ENCODE assay signal across 8 mouse cellular contexts in the genomic region with DNA sequence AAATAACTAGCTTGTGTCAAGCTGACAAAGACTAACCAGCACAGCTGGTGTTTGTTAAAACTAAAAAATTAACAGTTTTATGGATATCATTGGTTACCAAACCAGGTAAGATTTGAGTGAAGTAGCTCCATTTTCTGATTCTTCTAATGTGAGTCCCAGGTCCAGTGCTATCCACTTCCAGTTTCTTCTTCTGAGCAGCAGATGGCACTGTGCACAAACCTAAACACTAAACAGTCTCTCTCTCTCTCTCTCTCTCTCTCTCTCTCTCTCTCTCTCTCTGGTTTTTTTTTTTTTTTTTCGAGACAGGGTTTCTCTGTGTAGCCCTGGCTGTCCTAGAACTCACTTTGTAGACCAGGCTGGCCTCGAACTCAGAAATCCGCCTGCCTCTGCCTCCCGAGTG. TPM values are rescaled to one million over a fixed set of nuclear protein-coding genes. Genes with fewer than 3 reads are reported as not detected.
DNase-seq lines count a peak whose midpoint lies in the region; ATAC-seq and TF ChIP-seq lines count a peak whose summit lies in the region.
"Not testable (repeated sequence)": the region's sequence is repeated elsewhere in the genome, so short reads cannot be mapped to it uniquely, and the experiment has no call there.

No protein-coding gene starts in this region.

- not testable (repeated sequence) for H3K4me3 ChIP-seq in forebrain, embryonic 15.5 days; hindbrain, embryonic 14.5 days (replicated peaks; ENCODE audit: low read length); lung, postnatal 0 days (ENCODE audit: low read depth, low read length); neural tube, embryonic 13.5 days

- not testable (repeated sequence) for H3K4me1 ChIP-seq in forebrain, embryonic 15.5 days; hindbrain, embryonic 14.5 days (replicated peaks; ENCODE audit: control insufficient read depth, insufficient read depth, low read length); lung, postnatal 0 days (ENCODE audit: insufficient read depth, low read depth, low read length); neural tube, embryonic 13.5 days (replicated peaks)

- H3K9me3 ChIP-seq in forebrain, embryonic 15.5 days; hindbrain, embryonic 14.5 days (ENCODE audit: control insufficient read depth, low read length); lung, postnatal 0 days (ENCODE audit: low read length); neural tube, embryonic 13.5 days: not testable (repeated sequence)

- not testable (repeated sequence) for TF ChIP-seq POLR2A in brain, embryonic 14.5 days (IDR thresholded peaks at IDR 0.05; ENCODE audit: borderline replicate concordance, extremely low read depth, insufficient read depth, insufficient read length, poor library complexity, severe bottlenecking)

- H3K9ac ChIP-seq in forebrain, embryonic 15.5 days (replicated peaks); hindbrain, embryonic 14.5 days; lung, postnatal 0 days (replicated peaks; ENCODE audit: low read depth); neural tube, embryonic 13.5 days: not testable (repeated sequence)

- H3K27me3 ChIP-seq in forebrain, embryonic 15.5 days; hindbrain, embryonic 14.5 days (ENCODE audit: control insufficient read depth, insufficient read depth, low read length); lung, postnatal 0 days (replicated peaks; ENCODE audit: insufficient read depth, low read length); neural tube, embryonic 13.5 days: not testable (repeated sequence)

- not testable (repeated sequence) for H3K36me3 ChIP-seq in forebrain, embryonic 15.5 days; hindbrain, embryonic 14.5 days (replicated peaks; ENCODE audit: control insufficient read depth, insufficient read depth); lung, postnatal 0 days (ENCODE audit: insufficient read depth, low read length); neural tube, embryonic 13.5 days

- DNase-seq in ES-CJ7 (ENCODE audit: low read depth, low spot score) = peak; percentile 59
- DNase-seq in brain, embryonic 14.5 days (ENCODE audit: low read depth) = peak; percentile 82
- peak; percentile 77 for DNase-seq in hindbrain, embryonic 14.5 days (ENCODE audit: low spot score)
- peak; percentile 18 to 37 for DNase-seq in kidney, postnatal 25 days
- DNase-seq in lung, postnatal 0 days (ENCODE audit: low spot score) = peak; percentile 61
- peak; percentile 8 for DNase-seq in thymus, postnatal 4 days

- peak; percentile 79 for ATAC-seq in forebrain, embryonic 15.5 days (replicated peaks)
- peak; percentile 73 for ATAC-seq in hindbrain, embryonic 14.5 days (ENCODE audit: low FRiP score)
- not testable (repeated sequence) for ATAC-seq in lung, postnatal 0 days
- ATAC-seq in neural tube, embryonic 13.5 days (ENCODE audit: low read depth) = peak; percentile 69; the same call in 1 of the 2 replicates

- TF ChIP-seq EP300 in lung, postnatal 0 days (IDR thresholded peaks at IDR 0.05) = not testable (repeated sequence)

- H3K4me2 ChIP-seq in forebrain, embryonic 15.5 days (replicated peaks); hindbrain, embryonic 14.5 days (replicated peaks); lung, postnatal 0 days (replicated peaks; ENCODE audit: low read depth, low read length); neural tube, embryonic 13.5 days: not testable (repeated sequence)

- WGBS in forebrain, embryonic 15.5 days = 69% methylated on average over 4 of the region's 4 CpGs
- 100% methylated on average over 3 of the region's 4 CpGs for WGBS in hindbrain, embryonic 14.5 days
- WGBS in lung, postnatal 0 days = 100% methylated on average over 1 of the region's 4 CpGs
- 87% methylated on average over 3 of the region's 4 CpGs for WGBS in neural tube, embryonic 13.5 days

- not testable (repeated sequence) for H3K27ac ChIP-seq in forebrain, embryonic 15.5 days (replicated peaks); hindbrain, embryonic 14.5 days; lung, postnatal 0 days (ENCODE audit: low read length); neural tube, embryonic 13.5 days (replicated peaks)

- peak; percentile 62; the same call in 1 of the 2 replicates for TF ChIP-seq CTCF in brain, embryonic 14.5 days (IDR thresholded peaks at IDR 0.05; ENCODE audit: borderline replicate concordance, extremely low read depth, insufficient read depth, insufficient read length)
- TF ChIP-seq CTCF in lung, postnatal 0 days (IDR thresholded peaks at IDR 0.05) = peak; percentile 69

RNA-seq across cellular contexts. Expression of gene Optn, which starts 26.5 kb away (rescaled TPM):
- 1.5 and 5.7 TPM in 2 replicates for polyA plus RNA-seq in brain, embryonic 14.5 days (2012; rRNA removed)
- polyA plus RNA-seq in forebrain, embryonic 15.5 days (2015; fragmentation: Nextera tagmentation; extraction: Ambion mirVana) = 5.7 and 6.6 TPM in 2 replicates
- 18.0 and 20.7 TPM in 2 replicates for polyA plus RNA-seq in hindbrain, embryonic 14.5 days (2014; fragmentation: Nextera tagmentation; extraction: Ambion mirVana)
- 19.5 and 23.0 TPM in 2 replicates for polyA plus RNA-seq in lung, postnatal 0 days (2015; fragmentation: Nextera tagmentation; extraction: Ambion mirVana)
- polyA plus RNA-seq in neural tube, embryonic 13.5 days (2015; fragmentation: Nextera tagmentation; extraction: Ambion mirVana) = 7.7 and 11.4 TPM in 2 replicates

RNA-seq across cellular contexts. Expression of gene Ccdc3, which starts 47.2 kb away (rescaled TPM):
- polyA plus RNA-seq in brain, embryonic 14.5 days (2012; rRNA removed) = 4.4 and 10.2 TPM in 2 replicates
- 3.4 and 3.8 TPM in 2 replicates for polyA plus RNA-seq in forebrain, embryonic 15.5 days (2015; fragmentation: Nextera tagmentation; extraction: Ambion mirVana)
- 13.9 and 16.6 TPM in 2 replicates for polyA plus RNA-seq in hindbrain, embryonic 14.5 days (2014; fragmentation: Nextera tagmentation; extraction: Ambion mirVana)
- 6.5 TPM in 2 replicates for polyA plus RNA-seq in lung, postnatal 0 days (2015; fragmentation: Nextera tagmentation; extraction: Ambion mirVana)
- 7.9 and 11.7 TPM in 2 replicates for polyA plus RNA-seq in neural tube, embryonic 13.5 days (2015; fragmentation: Nextera tagmentation; extraction: Ambion mirVana)

Comparison
In these comparisons a context has a peak if more than half of its experiments do, and no peak if none do; other contexts are left out.
1. DNase-seq: peak in every context shown above with its lines; median percentile 82 in brain, embryonic 14.5 days; 77 in hindbrain, embryonic 14.5 days; 61 in lung, postnatal 0 days; 59 in ES-CJ7; 28 in kidney, postnatal 25 days; 8 in thymus, postnatal 4 days.